Mouse (Mus musculus) forebrain, embryonic 14.5 days (tissue): ENCODE data around the gene Cars2. TPM values are rescaled to one million over a fixed set of nuclear protein-coding genes. Genes with fewer than 3 reads are reported as not detected.
"Not testable (repeated sequence)": the region's sequence is repeated elsewhere in the genome, so short reads cannot be mapped to it uniquely, and the experiment has no call there.

ENCODE experiments used
- ATAC-seq: fragments of 200-750 bp; cut with Nextera tagmentation; 2 replicates; pipeline ENCODE4 v1.8.0; 2017; ENCODE audit warnings: mild to moderate bottlenecking, moderate library complexity
- DNase-seq: peaks from one replicate; pipeline ENCODE4 v3.0.0-alpha.2; 2015; ENCODE audit warnings: low spot score
- H3K27ac ChIP-seq: fragments of 300-500 bp; sonication (generic); 2 replicates; pipeline ENCODE4 v1.5.1; 2014; ENCODE audit warnings: low read depth, mild to moderate bottlenecking, control low read depth, low read length, moderate library complexity
- H3K27me3 ChIP-seq: fragments of 300-500 bp; sonication (generic); replicated peaks from 2 replicates; pipeline ENCODE4 v1.6.1; 2014; ENCODE audit warnings: low read length, control low read depth, mixed read lengths; ENCODE audit not compliant: control insufficient read depth, insufficient read depth
- H3K36me3 ChIP-seq: fragments of 300-500 bp; sonication (generic); 2 replicates; pipeline ENCODE4 v1.6.1; 2014; ENCODE audit warnings: low read length, control low read depth; ENCODE audit not compliant: control insufficient read depth, insufficient read depth
- H3K4me1 ChIP-seq: fragments of 300-500 bp; sonication (generic); 2 replicates; pipeline ENCODE4 v1.6.1; 2014; ENCODE audit warnings: antibody characterized with exemption, low read length, control low read depth; ENCODE audit not compliant: control insufficient read depth, insufficient read depth
- H3K4me2 ChIP-seq: fragments of 300-500 bp; sonication (generic); 2 replicates; pipeline ENCODE4 v1.6.1; 2014; ENCODE audit warnings: mild to moderate bottlenecking, control low read depth, low read length
- H3K4me3 ChIP-seq: fragments of 300-500 bp; sonication (generic); 2 replicates; pipeline ENCODE4 v1.5.1; 2014; ENCODE audit warnings: low read depth, low read length, control low read depth
- H3K9ac ChIP-seq: fragments of 300-500 bp; sonication (generic); 2 replicates; pipeline ENCODE4 v1.6.1; 2014; ENCODE audit warnings: mild to moderate bottlenecking, low read length, control low read depth, moderate library complexity
- H3K9me3 ChIP-seq: fragments of 300-500 bp; sonication (generic); replicated peaks from 2 replicates; pipeline ENCODE4 v1.6.1; 2016; ENCODE audit warnings: low read length, control low read depth, mixed read lengths; ENCODE audit not compliant: control insufficient read depth
- WGBS: fragments of 180-500 bp; shearing (Covaris S2); extraction: QIAGEN DNeasy Blood & Tissue Kit; methylation state at CpG from one replicate; pipeline ENCODE4 v1.1.7; 2014; 5-methylcytosine and 5-hydroxymethylcytosine counted together
- polyA plus RNA-seq: library from polyadenylated mRNA; unstranded; fragments of >200 nt; fragmentation: Nextera tagmentation; extraction: Ambion mirVana; gene quantifications from 2 replicates; pipeline ENCODE4 v1.2.1, GENCODE M21; 2014

Cars2 gene
- polyA plus RNA-seq, 1 experiment from 2014 or later: 26.0 TPM

GRCm38 (mm10) chr8:11508880-11509279, 41.7 kb downstream of the Cars2 start:
- WGBS: 84% methylated on average over 10 of the region's 10 CpGs
- no peak overlapping the region for H3K9ac ChIP-seq
- ATAC-seq (no peak), DNase-seq (no peak)
- H3K4me3 ChIP-seq: no peak overlapping the region
- no peaks in the 10 kb centered on the region for H3K27me3 ChIP-seq
- no peaks in the 10 kb centered on the region for H3K4me1 ChIP-seq
- H3K4me2 ChIP-seq: no peak overlapping the region
- peaks cover 96% of the 10 kb centered on the region for H3K36me3 ChIP-seq
- no peaks in the 10 kb centered on the region for H3K9me3 ChIP-seq
- H3K27ac ChIP-seq: no peak overlapping the region

GRCm38 (mm10) chr8:11506802-11507201, 43.8 kb downstream of the Cars2 start:
- Histone ChIP-seq H3K4me2 (no peak overlapping the region), H3K4me1 (no peaks in the 10 kb centered on the region), H3K27ac (no peak overlapping the region), H3K36me3 (peaks cover 94% of the 10 kb centered on the region), H3K27me3 (no peaks in the 10 kb centered on the region), H3K4me3 (no peak overlapping the region), H3K9me3 (no peaks in the 10 kb centered on the region), H3K9ac (no peak overlapping the region)
- no peak for ATAC-seq
- WGBS: 76% methylated on average over 6 of the region's 6 CpGs
- DNase-seq: peak; percentile 56

DNA sequence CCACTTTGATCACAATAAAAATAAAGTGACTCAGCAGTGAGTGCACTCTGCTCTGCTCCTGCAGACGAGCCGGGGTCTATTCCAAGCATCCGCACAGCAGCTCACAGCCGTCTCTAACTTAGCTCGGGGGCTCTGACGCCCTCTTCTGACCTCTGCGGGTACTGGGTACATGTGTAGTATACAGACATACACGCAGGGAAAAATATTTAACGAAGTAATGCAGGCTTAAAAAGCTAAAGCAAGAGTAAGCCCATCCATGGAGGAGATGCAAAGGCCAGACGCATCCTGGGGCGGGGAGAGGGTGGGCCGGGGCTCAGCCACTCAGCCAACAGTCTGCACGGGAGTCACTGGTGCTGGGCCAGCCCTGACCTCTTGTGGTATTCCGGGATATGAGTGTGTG, 44.5 kb downstream of the Cars2 start:
- no peak for DNase-seq
- no peak overlapping the region for H3K4me3 ChIP-seq
- no peaks in the 10 kb centered on the region for H3K27me3 ChIP-seq
- H3K4me2 ChIP-seq: no peak overlapping the region
- H3K27ac ChIP-seq: no peak overlapping the region
- no peak overlapping the region for H3K9ac ChIP-seq
- WGBS: 81% methylated on average over 14 of the region's 14 CpGs
- H3K4me1 ChIP-seq: no peaks in the 10 kb centered on the region
- no peak for ATAC-seq
- no peaks in the 10 kb centered on the region for H3K9me3 ChIP-seq
- peaks cover 90% of the 10 kb centered on the region for H3K36me3 ChIP-seq

DNA sequence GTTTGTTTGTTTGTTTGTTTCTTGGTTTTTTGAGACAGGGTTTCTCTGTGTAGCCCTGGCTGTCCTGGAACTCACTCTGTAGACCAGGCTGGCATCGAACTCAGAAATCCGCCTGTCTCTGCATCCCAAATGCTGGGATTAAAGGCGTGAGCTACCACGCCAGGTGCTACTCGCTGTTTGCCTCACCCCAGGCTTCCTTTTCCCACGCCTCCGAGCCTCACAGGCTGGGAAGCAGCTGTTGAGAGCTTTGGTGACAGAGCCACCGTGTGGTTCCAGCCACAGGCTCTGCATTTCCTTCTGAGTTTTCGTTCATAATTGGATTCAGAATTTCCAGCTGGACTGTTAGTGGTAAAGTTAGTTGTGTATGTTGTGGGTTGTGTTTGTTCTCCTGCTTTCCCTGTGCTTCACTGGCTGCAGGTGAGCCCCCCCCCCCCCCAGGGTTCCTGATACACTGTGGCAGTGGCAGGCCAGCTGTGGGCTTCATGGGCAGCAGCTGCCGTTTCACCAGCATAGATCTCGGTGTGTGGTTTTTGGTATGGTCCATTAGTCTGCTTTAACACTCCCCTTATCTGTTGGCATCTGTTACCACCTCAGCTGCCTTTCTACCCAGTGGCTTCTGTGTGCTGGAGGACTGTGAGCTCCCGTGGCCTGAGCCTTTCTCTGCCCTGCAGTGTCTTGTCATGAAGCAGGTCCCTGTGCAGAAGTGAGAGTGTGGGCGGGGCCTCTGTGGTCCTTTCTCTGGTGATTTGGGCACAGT, 46.9 kb downstream of the Cars2 start:
- H3K4me3 ChIP-seq: no peak overlapping the region
- no peaks in the 10 kb centered on the region for H3K9me3 ChIP-seq
- H3K27me3 ChIP-seq: no peaks in the 10 kb centered on the region
- no peak overlapping the region for H3K27ac ChIP-seq
- no peak overlapping the region for H3K4me2 ChIP-seq
- H3K4me1 ChIP-seq: no peaks in the 10 kb centered on the region; the same call in 1 of the 2 replicates
- H3K36me3 ChIP-seq: peaks cover 67% of the 10 kb centered on the region
- ATAC-seq (no peak), DNase-seq (no peak)
- WGBS: 90% methylated on average over 13 of the region's 13 CpGs
- H3K9ac ChIP-seq: no peak overlapping the region

DNA sequence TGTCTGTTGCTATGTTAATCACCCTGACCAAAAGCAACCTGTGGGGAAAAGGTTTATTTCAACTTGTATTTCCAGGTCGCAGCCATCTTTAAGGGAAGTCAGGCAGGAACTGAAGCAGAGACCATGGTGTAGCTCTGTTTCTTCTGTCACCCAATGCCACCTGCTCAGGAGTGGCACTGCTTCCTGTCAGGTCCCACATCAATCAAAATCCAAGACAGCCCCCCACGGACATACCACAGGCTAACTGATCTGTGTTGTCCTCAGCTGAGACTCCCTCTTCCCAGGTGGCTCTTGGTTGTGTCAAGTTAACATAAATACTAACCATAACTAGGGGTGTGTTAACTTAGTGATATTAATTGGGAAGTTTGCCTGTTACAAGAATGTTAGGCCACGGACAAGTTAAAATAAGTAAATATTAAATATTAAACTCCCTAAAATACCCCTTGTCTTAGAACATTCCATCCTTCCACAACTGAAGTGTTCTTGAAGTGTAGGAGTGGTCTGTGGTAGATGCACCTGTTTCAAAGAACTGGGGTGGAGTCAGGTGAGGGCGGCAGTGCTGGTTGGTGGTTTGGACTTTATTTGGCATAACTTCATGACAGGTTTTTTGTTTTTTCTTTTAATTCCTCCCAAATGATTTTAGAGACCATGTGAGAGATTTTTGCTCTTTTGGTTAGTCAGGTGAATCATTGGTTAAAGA, 51.6 kb downstream of the Cars2 start:
- no peak for ATAC-seq
- Histone ChIP-seq H3K4me2 (no peak overlapping the region), H3K9ac (no peak overlapping the region), H3K4me1 (peaks cover 11% of the 10 kb centered on the region), H3K27me3 (no peaks in the 10 kb centered on the region), H3K36me3 (peaks cover 22% of the 10 kb centered on the region), H3K4me3 (no peak overlapping the region), H3K27ac (no peak overlapping the region), H3K9me3 (no peaks in the 10 kb centered on the region)
- DNase-seq: no peak
- WGBS: 93% methylated on average over 4 of the region's 4 CpGs

- Histone ChIP-seq H3K9me3 (no peaks in the 10 kb centered on the region), H3K27ac (no peak overlapping the region), H3K4me3 (peak overlapping the region; percentile 73), H3K4me1 (peaks cover 11% of the 10 kb centered on the region), H3K9ac (no peak overlapping the region), H3K4me2 (peak overlapping the region; percentile 63), H3K36me3 (peaks cover 16% of the 10 kb centered on the region), H3K27me3 (no peaks in the 10 kb centered on the region)
- 83% methylated on average over 12 of the region's 12 CpGs for WGBS
- ATAC-seq (no peak), DNase-seq (no peak)
Measured at GRCm38 (mm10) chr8:11498281-11498680, 52.3 kb downstream of the Cars2 start.

GRCm38 (mm10) chr8:11497017-11497990, 53.3 kb downstream of the Cars2 start, which contains the start of gene Naxd:
Gene Naxd (plus strand): TSS chr8:11497506.
- Histone ChIP-seq H3K4me3 (peak within 1 kb of the TSS; percentile 73), H3K9me3 (no peaks in the 10 kb centered on the region), H3K4me2 (peak within 1 kb of the TSS; percentile 75), H3K27ac (peak within 1 kb of the TSS; percentile 79), H3K27me3 (no peaks in the 10 kb centered on the region), H3K4me1 (peaks cover 11% of the 10 kb centered on the region), H3K9ac (peak within 1 kb of the TSS; percentile 82), H3K36me3 (peaks cover 6% of the 10 kb centered on the region; the same call in 1 of the 2 replicates)
- peak; percentile 95 for DNase-seq
- peak; percentile 98 for ATAC-seq
- 3% methylated on average over 73 of the region's 73 CpGs for WGBS

GRCm38 (mm10) chr8:11492340-11492739, 58.2 kb downstream of the Cars2 start:
- not testable (repeated sequence) for H3K27ac ChIP-seq, H3K36me3 ChIP-seq, H3K4me1 ChIP-seq, H3K27me3 ChIP-seq, ATAC-seq, DNase-seq, H3K4me2 ChIP-seq, H3K9ac ChIP-seq, H3K9me3 ChIP-seq, H3K4me3 ChIP-seq
- WGBS: 89% methylated on average over 2 of the region's 2 CpGs
